Mouse (Mus musculus): ENCODE data around the gene Spin2f.
"Not testable (repeated sequence)": the region's sequence is repeated elsewhere in the genome, so short reads cannot be mapped to it uniquely, and the experiment has no call there.

Spin2f gene

DNA sequence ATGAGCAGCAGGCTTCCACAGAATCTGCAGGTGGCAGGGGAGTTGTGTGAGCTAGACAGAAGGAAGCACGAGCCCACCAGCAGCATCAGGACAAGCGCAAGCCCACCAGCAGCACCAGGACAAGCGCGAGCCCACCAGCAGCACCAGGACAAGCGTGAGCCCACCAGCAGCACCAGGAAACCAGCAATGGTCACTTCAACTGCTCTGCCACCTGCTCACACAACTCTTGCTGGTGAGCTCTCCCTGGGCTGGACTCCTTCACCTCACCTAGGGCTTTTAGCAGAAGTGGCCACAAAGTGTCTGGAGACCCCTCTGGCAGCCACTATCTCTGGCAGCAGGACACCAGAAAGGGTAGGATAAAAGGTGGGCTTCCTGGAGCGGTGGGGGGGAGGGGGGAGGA lies at the start of gene Spin2f:
Gene Spin2f (plus strand): TSS at position 301 of the 400 bp plus-strand sequence.
- DNase-seq = not testable (repeated sequence)

DNA sequence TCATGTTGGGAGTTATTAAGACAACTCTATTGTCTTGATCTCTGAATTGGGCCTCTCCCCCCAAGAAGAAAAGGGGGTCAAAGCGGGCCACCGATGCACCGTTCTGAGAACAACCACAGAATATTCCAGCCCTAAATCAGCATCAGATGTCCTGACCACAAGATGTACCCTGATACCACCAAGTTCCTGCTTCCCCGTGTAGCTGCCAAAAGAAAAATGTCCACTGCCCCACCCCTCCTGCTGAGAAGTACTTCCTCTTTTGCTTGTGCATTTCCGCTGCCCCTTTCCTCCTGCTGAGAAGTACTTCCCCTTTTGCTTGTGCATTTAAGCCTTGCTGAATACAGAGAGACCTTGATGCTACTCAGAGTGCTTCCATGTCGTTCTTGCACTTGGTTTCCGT lies 41.6 kb upstream of the Spin2f start:
- not testable (repeated sequence) for DNase-seq

DNA sequence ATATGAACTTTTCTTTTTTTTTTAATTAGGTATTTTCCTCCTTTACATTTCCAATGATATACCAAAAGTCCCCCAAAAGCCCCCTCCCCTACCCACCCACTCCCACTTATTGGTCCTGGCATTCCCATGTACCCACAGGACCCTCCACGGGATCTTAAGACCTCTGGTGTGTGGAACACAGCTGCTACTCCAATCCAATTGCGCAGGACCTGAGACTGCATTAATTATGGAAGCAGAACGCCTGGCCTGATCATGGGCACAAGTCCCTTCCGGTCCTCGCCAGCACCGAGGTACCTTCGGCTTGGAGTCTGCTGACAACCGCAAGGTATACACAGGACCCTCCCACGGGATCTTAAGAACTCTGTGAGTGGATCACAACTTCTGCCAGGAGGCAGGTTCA lies 30.2 kb upstream of the Spin2f start:
- DNase-seq = not testable (repeated sequence)

DNA sequence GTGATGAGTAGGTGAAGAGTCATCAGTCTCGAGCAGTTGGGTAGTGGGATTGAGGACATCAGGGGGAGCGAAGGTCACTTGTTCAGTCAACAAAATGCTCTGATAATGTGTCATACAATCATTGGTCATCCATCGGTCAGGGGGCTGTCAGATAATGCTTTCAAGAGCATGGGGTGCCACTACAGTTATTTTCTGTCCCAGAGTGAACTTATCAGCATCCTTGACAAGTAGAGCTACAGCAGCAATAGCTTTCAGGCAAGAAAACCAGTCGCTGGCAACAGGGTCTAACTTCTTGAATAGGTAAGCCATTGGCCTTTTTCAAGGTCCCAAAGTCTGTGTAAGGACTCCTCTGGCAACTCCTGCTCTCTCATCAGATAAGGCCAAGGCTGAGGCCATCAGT lies 18.6 kb upstream of the Spin2f start:
- DNase-seq = not testable (repeated sequence)

DNA sequence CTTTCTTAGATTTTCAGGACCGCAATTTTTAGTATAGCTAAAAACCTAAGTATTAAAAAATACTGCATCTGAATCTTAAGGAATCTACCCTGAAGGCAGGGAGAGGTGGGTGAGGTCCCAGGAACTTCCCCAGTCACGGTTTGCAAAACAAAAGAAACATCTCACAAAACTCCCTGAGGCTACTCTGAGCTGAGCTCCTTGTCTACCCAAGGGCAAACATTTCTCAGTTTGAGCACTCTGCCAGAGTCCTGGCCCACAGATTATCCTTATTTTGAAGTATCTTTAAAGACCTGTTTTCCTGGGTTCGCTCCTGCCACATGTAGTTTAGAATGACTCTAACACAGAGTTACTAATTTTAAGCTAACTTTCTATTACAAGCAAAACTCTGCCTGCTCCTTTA lies 11.9 kb upstream of the Spin2f start:
- not testable (repeated sequence) for DNase-seq

Measured in kidney, postnatal 10 days (tissue).